Mouse (Mus musculus) stomach, postnatal 0 days (tissue): ENCODE results near the gene Ndrg4.

Experiments used
- CTCF ChIP-seq: IDR thresholded peaks from 2 replicates; pipeline ENCODE4 v1.5.1; 2016; ENCODE audit warnings: antibody characterized with exemption, low read depth, mild to moderate bottlenecking, moderate library complexity
- EP300 ChIP-seq: optimal IDR thresholded peaks from 2 replicates; pipeline ENCODE3; 2016; ENCODE audit warnings: antibody characterized with exemption

DNA sequence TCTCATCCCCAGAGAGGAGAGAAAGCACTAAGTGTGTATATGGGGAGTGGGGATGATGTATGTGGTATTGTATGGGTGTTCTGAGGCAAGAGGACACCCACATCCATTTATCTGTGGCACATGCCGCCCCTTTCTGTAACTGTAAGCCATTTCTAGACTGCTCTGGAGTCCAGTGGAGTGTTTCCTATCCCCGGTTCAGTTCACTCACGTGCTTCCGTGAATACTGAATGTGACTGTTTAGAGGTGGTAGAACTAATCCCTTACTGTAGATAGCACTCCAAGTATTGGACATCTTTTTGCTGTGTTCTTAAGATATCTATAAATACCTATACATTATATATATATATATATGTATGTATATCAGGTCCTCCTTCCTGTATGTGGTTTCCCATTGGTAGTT lies 37.6 kb downstream of the Ndrg4 start:
- TF ChIP-seq CTCF: no peak
- TF ChIP-seq EP300: no peak
